Mouse (Mus musculus): ENCODE measurements around the gene Apip.

DNA sequence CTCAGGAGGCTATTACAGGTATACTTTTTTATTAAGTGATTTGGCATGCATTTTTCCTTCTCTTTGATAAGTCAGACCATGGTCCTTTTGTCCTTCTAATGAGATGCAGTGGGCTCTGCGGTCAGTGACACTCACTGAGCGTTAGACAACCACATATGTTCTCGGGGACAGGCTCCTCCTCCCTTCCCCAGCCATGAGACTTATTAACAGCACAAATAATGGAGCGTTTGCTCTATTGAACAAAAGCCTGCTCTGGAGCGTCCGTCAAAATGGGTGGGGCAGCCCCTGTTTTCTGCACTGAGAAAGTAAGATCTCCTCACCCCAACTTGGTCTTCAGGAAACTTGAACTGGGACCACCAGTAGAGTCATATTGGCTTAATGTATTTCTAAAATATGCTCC lies 16.0 kb downstream of the Apip start:
- TF ChIP-seq CHD1 (IDR thresholded peaks at IDR 0.05; ENCODE audit: low read depth, low read length), result no peak
- TF ChIP-seq ZKSCAN1 (IDR thresholded peaks at IDR 0.05; ENCODE audit: low read depth, low read length), result no peak
- TF ChIP-seq CTCF (IDR thresholded peaks at IDR 0.05 in 2 of 3, conservative IDR thresholded peaks at IDR 0.05 in 1 of 3; ENCODE audit: control insufficient read depth in 1 of 3, insufficient read depth in 1 of 3, low read depth in 2 of 3, low read length in 3 of 3, poor library complexity in 1 of 3, severe bottlenecking in 1 of 3), result no peak
- no peak for TF ChIP-seq EP300 (IDR thresholded peaks at IDR 0.05; ENCODE audit: low read depth in 1 of 2, low read length in 2 of 2)
- no peak for TF ChIP-seq POLR2AphosphoS2 (IDR thresholded peaks at IDR 0.05; ENCODE audit: low read length)

All from MEL (cell line).